Mouse (Mus musculus): ENCODE results near the gene Fem1b. TPM values are rescaled to one million over a fixed set of nuclear protein-coding genes. Genes with fewer than 3 reads are reported as not detected.

The Fem1b gene
- polyA plus RNA-seq, 1 experiment: 0.32 TPM

DNA sequence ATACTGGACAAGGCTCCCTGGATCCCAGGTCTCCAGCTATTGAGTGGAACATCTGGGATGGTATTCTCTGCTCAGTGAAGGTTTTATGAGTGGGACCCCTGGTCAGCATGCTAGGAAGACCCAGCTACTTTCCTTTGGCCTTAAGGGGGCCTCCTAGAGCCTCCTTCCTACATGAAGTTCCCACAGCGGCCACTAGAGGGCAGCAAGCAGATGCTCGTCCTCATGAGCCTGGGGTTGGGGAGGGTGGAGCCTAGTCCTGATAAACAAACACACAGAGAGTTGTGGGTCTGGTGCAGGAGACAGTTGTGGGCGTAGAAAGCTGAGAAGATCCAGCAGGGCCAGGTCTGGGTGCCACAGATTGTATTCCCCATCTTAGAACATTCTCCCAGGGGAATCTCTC is 36.0 kb upstream of the Fem1b start:
- H3K36me3 ChIP-seq (ENCODE audit: control insufficient read depth): peaks cover 67% of the 10 kb centered on the region

DNA sequence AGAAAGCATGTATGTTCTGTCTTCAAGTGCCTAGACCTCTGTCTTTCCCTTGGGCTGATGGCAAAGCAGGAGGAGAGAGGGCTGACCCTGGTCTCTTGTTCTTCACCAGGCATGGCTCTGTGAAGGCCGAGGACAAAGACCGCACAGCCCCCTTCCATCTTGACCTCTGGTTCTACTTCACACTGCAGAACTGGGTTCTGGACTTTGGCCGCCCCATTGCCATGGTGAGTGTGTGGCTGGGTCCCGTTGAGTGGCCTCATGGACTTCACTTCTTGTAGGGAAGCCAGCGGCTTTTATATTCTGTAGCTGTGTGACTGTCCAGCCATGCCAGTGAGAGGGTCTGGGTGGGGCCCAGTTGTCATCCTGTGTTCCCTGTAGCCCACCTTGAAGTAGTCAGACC is 32.7 kb upstream of the Fem1b start:
- no peak overlapping the region for H3K4me3 ChIP-seq (replicated peaks)
- TF ChIP-seq GATA1 (IDR thresholded peaks at IDR 0.05; ENCODE audit: low read length): no peak
- no peaks in the 10 kb centered on the region for H3K9me3 ChIP-seq (ENCODE audit: control insufficient read depth, low read length)
- H3K36me3 ChIP-seq (ENCODE audit: control insufficient read depth): peaks cover 63% of the 10 kb centered on the region
- peaks cover 37% of the 10 kb centered on the region for H3K4me1 ChIP-seq (ENCODE audit: control insufficient read depth)
- no peaks in the 10 kb centered on the region for H3K27me3 ChIP-seq (ENCODE audit: control insufficient read depth)

More for the DNA sequence above, 36.0 kb upstream of the Fem1b start:
- no peak for TF ChIP-seq TAL1 (IDR thresholded peaks at IDR 0.05; ENCODE audit: low read length)
- no peak for TF ChIP-seq GATA1 (IDR thresholded peaks at IDR 0.05; ENCODE audit: low read length)
- peaks cover 18% of the 10 kb centered on the region for H3K4me1 ChIP-seq (ENCODE audit: control insufficient read depth)
- H3K9me3 ChIP-seq (ENCODE audit: control insufficient read depth, low read length): no peaks in the 10 kb centered on the region
- no peaks in the 10 kb centered on the region for H3K27me3 ChIP-seq (ENCODE audit: control insufficient read depth)
- H3K4me3 ChIP-seq (replicated peaks): no peak overlapping the region

DNA sequence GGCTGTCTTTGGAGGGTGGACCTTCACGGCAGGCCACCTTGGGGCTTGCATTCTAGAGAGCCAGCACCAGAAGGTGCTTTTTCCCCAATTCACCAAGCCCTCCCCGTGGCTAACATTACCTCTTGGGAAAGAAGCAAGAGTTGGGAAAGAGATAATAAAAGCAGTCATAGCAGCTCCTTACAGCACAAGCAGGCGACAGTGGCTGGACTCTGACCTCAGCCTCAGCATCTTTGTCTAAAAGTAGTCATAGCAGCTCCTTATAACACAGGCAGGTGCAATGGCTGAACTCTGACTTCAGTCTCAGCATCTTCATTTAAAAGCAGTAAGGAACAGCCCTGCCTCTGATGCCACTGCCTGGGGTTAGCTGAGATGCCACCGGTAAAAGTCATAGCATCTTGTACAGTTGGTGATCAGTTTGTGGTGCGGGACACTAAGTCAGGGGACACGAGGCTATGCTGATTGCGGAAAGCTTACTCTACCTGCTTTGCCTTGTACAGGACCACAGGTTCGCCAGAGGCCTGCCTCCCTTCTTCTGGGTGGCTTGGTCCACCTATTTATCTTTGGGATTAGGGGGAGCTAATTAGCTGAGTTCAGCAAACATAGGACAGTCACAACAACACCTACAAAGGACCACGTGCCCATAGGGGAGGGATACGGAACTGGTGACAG is 31.8 kb upstream of the Fem1b start:
- Histone ChIP-seq H3K36me3 (ENCODE audit: control insufficient read depth) (peaks cover 53% of the 10 kb centered on the region), H3K4me1 (ENCODE audit: control insufficient read depth) (peaks cover 44% of the 10 kb centered on the region), H3K4me3 (replicated peaks) (no peak overlapping the region)

GRCm38 (mm10) chr9:62839172-62839770 is 27.5 kb upstream of the Fem1b start:
- peak overlapping the region; percentile 91 for H3K4me3 ChIP-seq (replicated peaks)
- peaks cover 50% of the 10 kb centered on the region for H3K4me1 ChIP-seq (ENCODE audit: control insufficient read depth)
- peaks cover 26% of the 10 kb centered on the region for H3K36me3 ChIP-seq (ENCODE audit: control insufficient read depth)
- no peaks in the 10 kb centered on the region for H3K9me3 ChIP-seq (ENCODE audit: control insufficient read depth, low read length)
- TF ChIP-seq TAL1 (IDR thresholded peaks at IDR 0.05; ENCODE audit: low read length) (no peak), GATA1 (IDR thresholded peaks at IDR 0.05; ENCODE audit: low read length) (no peak)
- no peaks in the 10 kb centered on the region for H3K27me3 ChIP-seq (ENCODE audit: control insufficient read depth)

More for the DNA sequence above, 31.8 kb upstream of the Fem1b start:
- no peak for TF ChIP-seq GATA1 (IDR thresholded peaks at IDR 0.05; ENCODE audit: low read length)
- TF ChIP-seq TAL1 (IDR thresholded peaks at IDR 0.05; ENCODE audit: low read length): no peak
- Histone ChIP-seq H3K9me3 (ENCODE audit: control insufficient read depth, low read length) (no peaks in the 10 kb centered on the region), H3K27me3 (ENCODE audit: control insufficient read depth) (no peaks in the 10 kb centered on the region)

DNA sequence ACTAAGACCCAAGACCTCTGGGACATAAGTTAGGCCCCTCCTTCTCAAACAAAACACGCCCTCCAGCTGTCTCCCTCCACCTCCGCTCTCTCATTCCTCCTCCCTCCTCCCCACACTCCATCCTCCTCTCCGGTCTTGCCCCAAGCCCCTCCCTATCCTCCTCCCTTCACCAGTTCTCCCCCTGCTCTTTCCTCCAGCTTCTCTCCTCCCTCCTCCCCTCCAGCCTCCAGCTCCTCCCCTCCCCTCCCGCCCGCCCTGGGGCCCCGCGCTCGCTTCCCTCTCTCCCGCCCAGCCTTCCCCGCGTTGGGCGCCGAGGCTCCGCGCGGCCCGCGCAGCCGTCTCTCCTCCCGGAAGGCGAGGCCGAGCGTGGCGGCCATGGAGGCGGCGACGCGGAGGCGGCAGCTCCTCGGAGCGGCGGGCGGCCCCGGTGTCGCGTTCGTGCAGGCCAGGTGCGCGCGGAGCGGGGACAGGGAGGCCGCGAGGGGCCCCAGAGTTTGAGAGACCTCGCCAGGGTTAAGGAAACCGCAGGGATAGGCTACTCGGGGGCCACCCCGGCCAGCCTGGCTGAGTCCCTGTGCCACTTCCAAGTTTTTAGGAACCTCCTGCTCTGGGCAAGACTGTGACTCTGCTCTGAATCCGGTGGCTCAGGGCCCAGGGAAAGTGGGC is 26.9 kb upstream of the Fem1b start, which contains the start of gene Cln6:
Gene Cln6 (plus strand): TSS at position 280 of the 666 bp plus-strand sequence.
- Histone ChIP-seq H3K36me3 (ENCODE audit: control insufficient read depth) (peaks cover 23% of the 10 kb centered on the region), H3K9me3 (ENCODE audit: control insufficient read depth, low read length) (no peaks in the 10 kb centered on the region), H3K4me3 (replicated peaks) (peak within 1 kb of the TSS; percentile 91), H3K27me3 (ENCODE audit: control insufficient read depth) (no peaks in the 10 kb centered on the region), H3K4me1 (ENCODE audit: control insufficient read depth) (peaks cover 50% of the 10 kb centered on the region)
- TF ChIP-seq GATA1 (IDR thresholded peaks at IDR 0.05; ENCODE audit: low read length) (no peak), TAL1 (IDR thresholded peaks at IDR 0.05; ENCODE audit: low read length) (no peak)

- no peaks in the 10 kb centered on the region for H3K27me3 ChIP-seq (ENCODE audit: control insufficient read depth)
- H3K9me3 ChIP-seq (ENCODE audit: control insufficient read depth, low read length): no peaks in the 10 kb centered on the region
- TF ChIP-seq TAL1 (IDR thresholded peaks at IDR 0.05; ENCODE audit: low read length): no peak
- TF ChIP-seq GATA1 (IDR thresholded peaks at IDR 0.05; ENCODE audit: low read length): no peak
- peaks cover 50% of the 10 kb centered on the region for H3K4me1 ChIP-seq (ENCODE audit: control insufficient read depth)
- H3K4me3 ChIP-seq (replicated peaks): peak overlapping the region; percentile 91
- H3K36me3 ChIP-seq (ENCODE audit: control insufficient read depth): peaks cover 20% of the 10 kb centered on the region
These were observed 26.4 kb upstream of the Fem1b start for GRCm38 (mm10) chr9:62838146-62838505.

DNA sequence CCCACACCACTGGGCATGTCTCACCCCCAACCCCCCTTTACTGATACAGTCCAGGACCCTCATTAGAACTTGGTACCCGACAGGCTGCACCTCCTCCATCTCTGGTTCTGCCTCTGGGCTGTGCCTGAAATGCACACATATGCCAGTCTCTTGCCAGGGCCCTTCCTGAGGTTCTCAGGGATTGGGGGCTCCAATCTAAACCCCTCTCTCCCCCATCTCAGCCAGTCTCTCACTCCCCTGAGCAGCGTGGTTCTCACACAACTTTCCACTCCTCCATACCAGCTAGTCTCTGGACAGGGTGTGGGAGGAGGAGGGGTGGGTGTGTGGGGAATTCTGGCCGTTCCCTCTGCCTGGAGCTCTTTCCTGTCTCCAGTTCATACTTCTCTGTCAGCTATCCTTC is 25.9 kb upstream of the Fem1b start:
- no peaks in the 10 kb centered on the region for H3K9me3 ChIP-seq (ENCODE audit: control insufficient read depth, low read length)
- TF ChIP-seq GATA1 (IDR thresholded peaks at IDR 0.05; ENCODE audit: low read length) (no peak), TAL1 (IDR thresholded peaks at IDR 0.05; ENCODE audit: low read length) (no peak)
- no peaks in the 10 kb centered on the region for H3K27me3 ChIP-seq (ENCODE audit: control insufficient read depth)
- peaks cover 18% of the 10 kb centered on the region for H3K36me3 ChIP-seq (ENCODE audit: control insufficient read depth)
- H3K4me3 ChIP-seq (replicated peaks): peak overlapping the region; percentile 91
- H3K4me1 ChIP-seq (ENCODE audit: control insufficient read depth): peaks cover 45% of the 10 kb centered on the region

DNA sequence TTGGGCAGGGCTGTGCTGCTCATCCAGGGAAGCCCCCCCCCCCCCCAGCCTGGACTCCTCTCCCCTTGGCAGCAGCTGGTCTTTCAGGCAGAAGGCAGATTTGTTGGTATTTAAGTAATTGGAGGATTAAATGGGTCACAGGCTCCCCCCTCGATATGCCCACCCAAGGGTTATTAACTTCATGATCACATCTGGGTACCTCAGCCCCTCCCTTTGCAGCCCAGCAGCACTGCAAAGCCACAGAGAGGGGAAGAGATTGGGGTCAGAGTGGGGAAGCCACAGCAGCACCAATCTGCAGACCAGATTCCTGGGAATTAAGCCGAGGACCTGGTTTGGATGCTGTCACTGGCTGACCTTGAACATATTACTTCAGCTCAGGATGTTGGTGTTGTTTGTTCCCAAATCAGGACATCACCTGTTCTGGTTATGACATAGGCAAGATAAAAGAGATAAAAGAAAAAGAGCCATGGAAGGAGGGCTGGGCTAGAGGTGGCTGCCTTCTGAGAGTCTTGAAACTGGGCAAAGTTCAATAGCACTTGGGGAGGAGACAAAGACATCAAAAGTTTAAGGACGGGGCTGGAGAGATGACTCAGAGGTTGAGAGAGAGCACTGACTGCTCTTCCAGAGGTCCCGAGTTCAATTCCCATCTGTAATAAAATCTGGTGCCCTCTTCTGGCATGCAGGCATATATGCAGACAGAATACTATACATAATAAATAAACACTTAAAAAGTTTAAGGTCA is 24.1 kb upstream of the Fem1b start:
- TF ChIP-seq TAL1 (IDR thresholded peaks at IDR 0.05; ENCODE audit: low read length) (no peak), GATA1 (IDR thresholded peaks at IDR 0.05; ENCODE audit: low read length) (no peak)
- Histone ChIP-seq H3K36me3 (ENCODE audit: control insufficient read depth) (peaks cover 9% of the 10 kb centered on the region), H3K4me1 (ENCODE audit: control insufficient read depth) (peaks cover 40% of the 10 kb centered on the region), H3K27me3 (ENCODE audit: control insufficient read depth) (no peaks in the 10 kb centered on the region), H3K4me3 (replicated peaks) (no peak overlapping the region), H3K9me3 (ENCODE audit: control insufficient read depth, low read length) (no peaks in the 10 kb centered on the region)

DNA sequence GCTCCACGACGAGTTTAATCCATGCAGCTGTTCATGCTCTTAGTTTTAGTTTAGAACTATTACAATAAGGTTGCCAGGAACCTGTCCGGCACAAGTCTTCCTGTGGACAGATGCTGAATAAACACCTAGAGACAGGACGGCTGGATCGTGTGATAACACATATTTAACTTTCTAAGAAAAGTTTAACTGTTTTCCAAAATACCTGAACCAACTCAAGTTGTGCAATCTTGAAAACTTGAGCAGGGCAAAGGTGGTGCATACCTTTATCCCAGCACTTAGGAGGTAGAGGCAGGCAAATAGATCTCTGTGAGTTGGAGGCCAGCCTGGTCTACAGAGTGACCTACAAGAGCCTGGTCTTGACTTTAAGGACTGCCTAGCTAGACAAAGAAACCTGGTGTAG is 23.2 kb upstream of the Fem1b start:
- TF ChIP-seq TAL1 (IDR thresholded peaks at IDR 0.05; ENCODE audit: low read length): no peak
- TF ChIP-seq GATA1 (IDR thresholded peaks at IDR 0.05; ENCODE audit: low read length): no peak
- no peaks in the 10 kb centered on the region for H3K36me3 ChIP-seq (ENCODE audit: control insufficient read depth)
- H3K4me3 ChIP-seq (replicated peaks): no peak overlapping the region
- H3K9me3 ChIP-seq (ENCODE audit: control insufficient read depth, low read length): no peaks in the 10 kb centered on the region
- H3K27me3 ChIP-seq (ENCODE audit: control insufficient read depth): no peaks in the 10 kb centered on the region; the same call in 1 of the 2 replicates
- H3K4me1 ChIP-seq (ENCODE audit: control insufficient read depth): peaks cover 31% of the 10 kb centered on the region

Data from erythroblast, embryonic 14.5 days (primary cell).